Mouse (Mus musculus): Measurements from ENCODE around the gene Gramd1a. TPM values are rescaled to one million over a fixed set of nuclear protein-coding genes. Genes with fewer than 3 reads are reported as not detected.

Gramd1a gene
- total RNA-seq, 2 experiments from 2014 or later: 36.2 to 45.2 TPM

DNA sequence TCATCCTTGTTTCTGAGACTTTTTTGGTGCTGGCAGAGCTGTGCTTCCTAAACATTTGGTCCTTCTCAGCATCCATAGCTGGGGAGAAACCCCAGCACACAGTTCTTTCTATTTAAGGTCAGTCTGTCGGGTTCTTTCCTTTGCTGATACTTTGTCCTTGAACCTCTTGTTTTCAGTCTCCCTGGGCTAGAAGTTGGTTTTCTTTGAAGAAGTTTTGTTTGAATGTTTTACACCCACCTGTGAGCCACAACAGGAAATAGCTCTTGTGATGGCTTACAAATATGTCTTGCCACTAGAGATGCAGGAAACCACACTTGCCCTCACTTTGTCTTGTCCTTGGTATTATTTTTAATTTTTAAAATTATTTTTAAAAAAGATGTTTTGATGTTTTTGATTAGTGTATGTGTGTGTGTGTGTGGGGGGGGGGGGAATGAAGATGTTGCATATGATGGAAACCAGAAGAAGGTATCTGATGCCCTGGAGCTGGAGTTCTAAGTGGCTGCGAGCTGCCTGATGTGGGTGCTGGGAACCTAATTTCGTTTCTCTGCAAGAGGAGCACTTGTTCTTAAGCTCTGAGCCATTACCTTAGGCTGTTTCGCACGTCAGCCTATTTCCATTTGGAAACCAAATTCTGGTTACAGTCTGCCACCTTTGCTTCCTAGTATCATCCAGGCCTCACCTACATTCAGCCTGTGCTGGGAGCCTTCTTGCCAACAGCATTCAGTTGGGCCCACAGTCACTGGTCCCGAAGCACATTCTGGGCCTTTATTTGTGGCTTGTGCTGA lies 2.0 kb downstream of the Gramd1a start:
- no peak for DNase-seq
- intact Hi-C loops (cut with DNase I): no loop called here

- intact Hi-C loops (cut with DNase I): no loop called here
Measured at GRCm38 (mm10) chr7:31151301-31152241, 4.1 kb downstream of the Gramd1a start.

DNA sequence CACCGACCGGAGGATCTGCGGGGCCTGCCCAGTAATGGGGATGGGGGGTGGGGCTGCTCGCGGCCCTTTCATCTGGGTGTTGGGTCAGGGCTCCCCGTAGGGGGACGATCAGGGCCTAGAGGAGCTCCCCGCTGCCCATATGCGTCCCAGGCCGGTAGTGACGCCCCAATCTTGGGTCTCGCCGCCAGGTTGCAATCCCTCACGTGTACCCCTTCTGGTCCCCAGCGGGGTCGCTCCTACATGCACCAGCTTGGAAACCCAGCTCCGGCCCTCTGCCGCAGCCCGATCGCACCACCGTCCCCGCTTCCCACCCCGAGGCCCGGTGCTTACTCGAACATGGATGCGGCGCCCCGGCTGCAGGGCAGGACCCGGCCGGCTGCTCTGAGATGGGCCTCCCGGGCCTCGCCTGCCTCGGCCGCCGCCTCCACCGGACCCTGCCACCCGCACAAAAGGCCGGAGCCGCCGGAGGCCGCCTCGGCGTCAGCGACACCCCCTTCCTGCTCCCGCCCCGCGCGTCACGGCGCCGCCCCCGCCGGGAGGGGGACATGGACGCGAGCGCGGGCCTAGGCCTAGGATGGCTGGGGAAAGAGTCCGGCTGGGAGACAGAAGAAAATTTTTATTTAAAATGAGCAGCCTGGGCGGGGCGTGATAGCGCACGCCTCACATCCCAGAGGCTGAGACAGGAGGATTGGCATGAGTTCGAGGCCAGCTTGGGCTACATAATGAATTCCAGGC lies 5.0 kb downstream of the Gramd1a start:
- intact Hi-C loops (cut with DNase I): no loop called here

More at GRCm38 (mm10) chr7:31151301-31152241, 4.1 kb downstream of the Gramd1a start:
- peak; percentile 51 to 59 for DNase-seq

GRCm38 (mm10) chr7:31149751-31150565 lies 5.7 kb downstream of the Gramd1a start:
- intact Hi-C loops (cut with DNase I): no loop called here

More for the DNA sequence above, 5.0 kb downstream of the Gramd1a start:
- peak; percentile 83 to 87 for DNase-seq

GRCm38 (mm10) chr7:31149271-31149670 lies 6.4 kb downstream of the Gramd1a start:
- intact Hi-C loops (cut with DNase I): no loop called here
- DNase-seq: no peak

More at GRCm38 (mm10) chr7:31149751-31150565, 5.7 kb downstream of the Gramd1a start:
- no peak for DNase-seq

GRCm38 (mm10) chr7:31148756-31149155 lies 6.9 kb downstream of the Gramd1a start:
- DNase-seq: peak in 1 of 2 experiments; percentile 69
- intact Hi-C loops (cut with DNase I): no loop called here

DNA sequence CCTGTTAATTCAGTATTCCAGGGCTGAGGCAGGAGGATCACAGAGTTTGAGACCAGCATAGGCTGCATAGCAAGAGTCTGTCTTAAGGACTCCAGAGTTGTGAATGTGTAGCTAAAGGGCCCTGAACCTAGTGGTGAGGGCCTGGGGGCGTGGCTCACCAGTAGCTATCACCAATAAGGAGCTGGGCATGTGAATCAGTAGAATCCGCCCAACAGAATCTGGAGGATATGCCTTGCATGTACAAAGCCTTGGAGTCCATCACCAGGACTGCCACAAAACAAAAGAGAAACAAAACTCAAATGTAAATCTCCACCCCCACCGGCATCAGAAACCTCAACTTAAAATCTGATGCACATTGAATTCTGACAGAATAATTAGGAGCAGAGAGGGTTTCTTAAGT lies 7.6 kb downstream of the Gramd1a start:
- intact Hi-C loops (cut with DNase I): no loop called here
- no peak for DNase-seq

DNA sequence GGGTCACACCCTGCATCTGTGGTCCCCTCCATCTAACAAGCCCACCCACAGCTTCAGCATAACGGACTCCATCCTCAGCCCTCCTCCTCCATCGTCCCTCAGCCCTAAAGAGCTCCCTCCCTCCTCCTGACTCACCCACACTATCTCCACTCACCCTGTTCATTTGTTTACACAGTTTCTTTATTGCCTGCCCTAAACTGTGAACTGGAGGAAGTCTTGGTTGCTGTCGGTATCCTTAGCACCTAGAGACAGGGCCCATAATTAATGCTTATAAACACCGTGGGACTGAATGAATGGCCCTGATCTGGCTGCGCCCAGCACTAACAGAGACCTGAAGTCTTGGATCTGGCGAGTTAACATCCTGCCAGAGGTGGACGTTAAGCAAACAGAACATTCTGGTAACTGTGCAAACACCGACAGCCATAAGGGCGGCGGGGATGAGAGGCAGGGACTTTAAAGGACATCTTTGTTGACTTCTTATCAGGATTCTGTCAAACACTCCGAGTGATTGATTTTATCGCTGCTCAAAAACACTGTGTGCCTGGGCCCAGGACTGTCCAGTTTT lies 10.0 kb downstream of the Gramd1a start:
- intact Hi-C loops (cut with DNase I): no loop called here

GRCm38 (mm10) chr7:31144886-31145285 lies 10.8 kb downstream of the Gramd1a start:
- no peak for DNase-seq
- intact Hi-C loops (cut with DNase I): no loop called here

More for the DNA sequence above, 10.0 kb downstream of the Gramd1a start:
- no peak for DNase-seq

DNA sequence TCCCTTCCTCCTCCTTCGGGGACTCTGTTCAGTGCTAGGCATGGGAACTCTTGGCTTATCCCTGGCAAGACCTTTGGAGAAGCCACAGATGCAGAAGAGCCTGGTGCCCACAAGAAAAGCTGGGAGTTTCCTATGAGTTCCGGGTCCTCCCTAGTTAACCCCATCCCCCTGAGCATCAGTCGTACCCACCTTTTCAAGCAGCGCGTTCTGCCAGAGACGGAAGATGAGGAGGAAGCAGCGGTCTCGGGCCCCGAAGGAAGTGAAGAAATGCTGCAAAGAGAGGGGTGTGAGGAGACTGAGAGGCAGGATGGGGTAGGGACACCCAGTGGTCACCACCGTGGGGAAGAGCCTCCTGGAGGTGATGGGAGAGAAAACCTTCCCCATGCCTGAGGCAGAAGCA lies 14.8 kb downstream of the Gramd1a start:
- intact Hi-C loops (cut with DNase I): loop anchor here (2.0 kb wide), 1 partner anchor 34 kb away; no protein-coding TSS in a partner anchor
- no peak for DNase-seq

- DNase-seq: no peak
- intact Hi-C loops (cut with DNase I): loop anchor here (2.0 kb wide), 1 partner anchor 34 kb away; no protein-coding TSS in a partner anchor
Measured at GRCm38 (mm10) chr7:31140302-31140701, 15.4 kb downstream of the Gramd1a start.

- intact Hi-C loops (cut with DNase I): loop anchor here (2.0 kb wide), 1 partner anchor 35 kb away; no protein-coding TSS in a partner anchor
- peak in 1 of 2 experiments; percentile 54 for DNase-seq
Measured at GRCm38 (mm10) chr7:31139765-31140164, 15.9 kb downstream of the Gramd1a start.

DNA sequence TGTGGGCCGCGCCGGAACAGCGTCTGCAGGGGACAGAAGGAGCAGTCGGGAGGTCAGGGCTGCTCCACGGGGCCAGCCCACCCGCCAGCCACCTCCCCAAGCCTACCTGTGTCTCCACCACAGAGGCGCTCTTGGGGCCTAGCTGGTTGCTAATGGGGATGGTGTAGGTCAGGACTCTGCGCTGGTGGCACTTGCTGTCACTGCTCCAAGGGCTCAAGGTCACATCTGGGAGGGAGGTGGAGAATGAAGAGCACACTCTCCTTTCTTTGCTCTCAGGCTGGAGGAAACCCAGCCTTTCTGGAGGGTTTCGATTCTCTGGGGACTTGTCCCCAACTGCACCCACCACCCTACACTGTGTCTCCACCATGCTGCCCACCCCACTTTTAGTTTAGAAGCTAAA lies 20.0 kb downstream of the Gramd1a start:
- DNase-seq: no peak
- intact Hi-C loops (cut with DNase I): no loop called here

DNA sequence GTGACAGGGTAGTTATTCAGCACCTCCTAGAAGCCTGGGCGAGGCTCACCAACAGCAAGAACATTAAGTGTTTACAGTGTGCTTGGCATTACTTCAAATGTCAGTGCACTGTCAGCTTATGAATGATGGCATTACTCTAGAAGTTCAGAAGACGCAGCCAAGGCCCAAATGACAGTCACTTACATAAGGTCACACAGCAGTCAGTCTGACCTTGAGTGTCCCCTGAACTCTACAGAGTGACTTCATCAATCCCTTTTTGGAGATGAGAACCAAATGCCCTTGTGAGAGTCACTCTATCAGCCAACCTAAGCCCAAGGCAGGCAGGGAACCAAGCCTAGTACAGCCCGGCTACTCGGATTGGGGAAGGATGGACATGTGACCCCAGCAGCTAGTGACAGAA lies 23.8 kb downstream of the Gramd1a start:
- intact Hi-C loops (cut with DNase I): loop anchor here (2.0 kb wide), 1 partner anchor 45 kb away; no protein-coding TSS in a partner anchor
- no peak for DNase-seq

- no peak for DNase-seq
- intact Hi-C loops (cut with DNase I): no loop called here
Measured at GRCm38 (mm10) chr7:31130841-31131240, 24.9 kb downstream of the Gramd1a start.

GRCm38 (mm10) chr7:31130197-31130596 lies 25.5 kb downstream of the Gramd1a start:
- no peak for DNase-seq
- intact Hi-C loops (cut with DNase I): no loop called here

DNA sequence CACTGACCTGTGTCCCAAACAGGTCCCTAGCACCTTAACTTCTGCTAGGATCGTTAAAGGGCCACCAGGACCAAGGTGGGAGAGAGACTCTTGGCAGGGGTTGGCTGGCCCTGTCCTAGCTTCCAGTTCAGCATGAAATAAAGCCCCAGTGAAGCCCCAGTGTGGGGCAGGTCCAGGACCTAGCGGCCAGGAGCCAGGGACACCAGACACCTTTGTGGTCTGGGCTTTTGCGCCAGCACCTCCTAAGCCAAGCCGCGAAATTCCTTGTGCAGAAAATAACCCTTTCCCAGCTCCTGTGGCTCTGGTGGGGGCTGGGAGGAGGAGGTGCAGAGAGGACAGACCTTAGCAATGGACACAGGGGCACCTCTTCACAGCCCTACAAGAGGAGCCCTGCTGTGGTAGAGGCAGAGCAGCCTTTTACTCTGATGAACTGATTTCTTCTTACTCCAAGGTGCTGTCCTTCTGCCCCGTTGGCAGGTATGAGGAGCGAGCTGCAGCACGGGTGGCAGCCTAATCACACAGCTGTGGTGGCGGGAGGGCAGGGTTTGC lies 27.5 kb downstream of the Gramd1a start:
- DNase-seq: peak; percentile 43 to 52
- intact Hi-C loops (cut with DNase I): no loop called here

DNA sequence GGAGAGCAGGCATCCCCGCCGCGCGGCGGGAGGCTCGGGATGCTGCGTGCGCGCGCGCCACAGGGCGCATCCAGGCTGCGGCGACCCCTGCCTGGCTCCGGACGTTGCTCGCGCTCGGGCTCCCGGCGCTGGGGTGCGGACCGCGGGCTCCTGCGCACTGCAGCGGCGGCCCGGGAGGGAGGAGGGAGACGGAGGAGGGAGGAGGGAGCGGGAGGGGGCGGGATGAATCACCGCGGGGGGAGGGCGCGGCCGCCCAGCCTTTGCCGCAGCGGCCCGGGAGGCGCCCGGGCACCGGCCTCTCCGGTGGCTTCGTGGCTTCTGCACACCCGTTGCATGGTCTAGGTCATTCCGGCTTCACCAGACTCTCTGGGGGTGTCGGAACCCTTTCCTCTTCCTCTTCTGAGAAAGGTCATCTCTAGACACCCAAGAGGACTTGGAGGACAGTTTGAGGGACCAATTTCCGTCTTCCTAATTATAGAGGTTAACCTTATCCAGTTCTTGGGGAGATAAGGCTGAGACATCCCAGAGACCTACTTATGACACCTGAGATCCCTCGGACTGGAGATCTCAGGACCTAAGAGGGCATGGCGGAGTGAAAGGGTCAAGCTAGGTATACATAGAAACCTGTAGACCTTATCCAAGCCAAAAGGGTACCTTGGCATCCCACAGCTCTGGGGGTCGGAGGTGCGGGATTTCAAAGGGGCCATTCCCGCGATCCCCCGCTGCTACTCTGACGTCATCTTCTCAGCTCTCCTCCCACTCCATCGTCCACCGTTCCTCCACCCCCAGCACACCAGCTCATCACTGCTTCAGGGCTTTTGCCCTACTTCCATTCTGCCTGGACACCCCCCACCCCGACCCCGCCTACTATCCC lies 28.6 kb downstream of the Gramd1a start, which contains the start of gene Scn1b:
TSS of gene Scn1b (minus strand) at position 153 of the 874 bp plus-strand sequence.
- intact Hi-C loops (cut with DNase I): no loop called here
- DNase-seq: peak; percentile 40 to 67

Data from gastrocnemius, postnatal 36 days (tissue).